Mouse (Mus musculus) neural tube, embryonic 13.5 days (tissue): ENCODE results near the gene Map6. TPM values are rescaled to one million over a fixed set of nuclear protein-coding genes. Genes with fewer than 3 reads are reported as not detected.

ENCODE experiments used
- ATAC-seq: fragments of 200-750 bp; cut with Nextera tagmentation; 2 replicates; pipeline ENCODE4 v1.8.0; 2017; ENCODE audit warnings: low read depth, mild to moderate bottlenecking, moderate TSS enrichment, moderate library complexity
- H3K27ac ChIP-seq: fragments of 300-500 bp; sonication (generic); replicated peaks from 2 replicates; pipeline ENCODE4 v1.5.1; 2015; ENCODE audit warnings: moderate library complexity, mild to moderate bottlenecking, inconsistent platforms
- H3K27me3 ChIP-seq: fragments of 300-500 bp; sonication (generic); 2 replicates; pipeline ENCODE4 v1.6.1; 2015; ENCODE audit warnings: mild to moderate bottlenecking, inconsistent platforms
- H3K36me3 ChIP-seq: fragments of 300-500 bp; sonication (generic); 2 replicates; pipeline ENCODE4 v1.6.1; 2015; ENCODE audit warnings: mild to moderate bottlenecking, inconsistent platforms
- H3K4me1 ChIP-seq: fragments of 300-500 bp; sonication (generic); replicated peaks from 2 replicates; pipeline ENCODE4 v1.6.1; 2015; ENCODE audit warnings: inconsistent platforms
- H3K4me2 ChIP-seq: fragments of 300-500 bp; sonication (generic); 2 replicates; pipeline ENCODE4 v1.6.1; 2015; ENCODE audit warnings: inconsistent platforms, mild to moderate bottlenecking, moderate library complexity
- H3K4me3 ChIP-seq: fragments of 300-500 bp; sonication (generic); 2 replicates; pipeline ENCODE4 v1.5.1; 2015; ENCODE audit warnings: mild to moderate bottlenecking, inconsistent platforms
- H3K9ac ChIP-seq: fragments of 300-500 bp; sonication (generic); 2 replicates; pipeline ENCODE4 v1.6.1; 2015; ENCODE audit warnings: moderate library complexity, mild to moderate bottlenecking, inconsistent platforms
- H3K9me3 ChIP-seq: fragments of 300-500 bp; sonication (generic); 2 replicates; pipeline ENCODE4 v1.6.1; 2016; ENCODE audit warnings: inconsistent platforms
- WGBS: fragments of 180-500 bp; shearing (Covaris S2); methylation state at CpG from one replicate; pipeline ENCODE4 v1.1.7; 2015; 5-methylcytosine and 5-hydroxymethylcytosine counted together
- polyA plus RNA-seq: library from polyadenylated mRNA; unstranded; fragments of >200 nt; fragmentation: Nextera tagmentation; extraction: Ambion mirVana; gene quantifications from 2 replicates; pipeline ENCODE4 v1.2.1, GENCODE M21; 2015

Gene Map6
- polyA plus RNA-seq, 1 experiment from 2014 or later: 105 TPM

DNA sequence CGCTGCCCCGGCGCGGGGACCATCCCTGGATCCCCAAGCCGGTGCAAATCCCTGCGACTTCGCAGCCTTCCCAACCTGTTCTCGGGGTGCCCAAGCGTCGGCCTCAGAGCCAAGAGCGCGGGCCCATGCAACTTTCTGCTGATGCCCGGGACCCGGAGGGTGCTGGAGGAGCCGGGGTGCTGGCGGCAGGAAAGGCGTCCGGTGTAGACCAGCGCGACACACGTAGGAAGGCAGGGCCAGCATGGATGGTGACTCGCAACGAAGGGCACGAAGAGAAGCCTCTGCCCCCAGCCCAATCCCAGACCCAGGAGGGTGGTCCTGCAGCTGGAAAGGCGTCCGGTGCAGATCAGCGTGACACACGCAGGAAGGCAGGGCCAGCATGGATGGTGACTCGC is 1.3 kb downstream of the Map6 start:
- peaks cover 53% of the 10 kb centered on the region for H3K4me1 ChIP-seq
- no peaks in the 10 kb centered on the region for H3K36me3 ChIP-seq
- H3K27ac ChIP-seq: peak overlapping the region; percentile 97
- H3K4me2 ChIP-seq: peak overlapping the region; percentile 98
- H3K9ac ChIP-seq: peak overlapping the region; percentile 81
- peak overlapping the region; percentile 90 for H3K4me3 ChIP-seq
- H3K27me3 ChIP-seq: no peaks in the 10 kb centered on the region
- no peaks in the 10 kb centered on the region for H3K9me3 ChIP-seq
- ATAC-seq: peak; percentile 17
- WGBS: 1% methylated on average over 29 of the region's 29 CpGs

DNA sequence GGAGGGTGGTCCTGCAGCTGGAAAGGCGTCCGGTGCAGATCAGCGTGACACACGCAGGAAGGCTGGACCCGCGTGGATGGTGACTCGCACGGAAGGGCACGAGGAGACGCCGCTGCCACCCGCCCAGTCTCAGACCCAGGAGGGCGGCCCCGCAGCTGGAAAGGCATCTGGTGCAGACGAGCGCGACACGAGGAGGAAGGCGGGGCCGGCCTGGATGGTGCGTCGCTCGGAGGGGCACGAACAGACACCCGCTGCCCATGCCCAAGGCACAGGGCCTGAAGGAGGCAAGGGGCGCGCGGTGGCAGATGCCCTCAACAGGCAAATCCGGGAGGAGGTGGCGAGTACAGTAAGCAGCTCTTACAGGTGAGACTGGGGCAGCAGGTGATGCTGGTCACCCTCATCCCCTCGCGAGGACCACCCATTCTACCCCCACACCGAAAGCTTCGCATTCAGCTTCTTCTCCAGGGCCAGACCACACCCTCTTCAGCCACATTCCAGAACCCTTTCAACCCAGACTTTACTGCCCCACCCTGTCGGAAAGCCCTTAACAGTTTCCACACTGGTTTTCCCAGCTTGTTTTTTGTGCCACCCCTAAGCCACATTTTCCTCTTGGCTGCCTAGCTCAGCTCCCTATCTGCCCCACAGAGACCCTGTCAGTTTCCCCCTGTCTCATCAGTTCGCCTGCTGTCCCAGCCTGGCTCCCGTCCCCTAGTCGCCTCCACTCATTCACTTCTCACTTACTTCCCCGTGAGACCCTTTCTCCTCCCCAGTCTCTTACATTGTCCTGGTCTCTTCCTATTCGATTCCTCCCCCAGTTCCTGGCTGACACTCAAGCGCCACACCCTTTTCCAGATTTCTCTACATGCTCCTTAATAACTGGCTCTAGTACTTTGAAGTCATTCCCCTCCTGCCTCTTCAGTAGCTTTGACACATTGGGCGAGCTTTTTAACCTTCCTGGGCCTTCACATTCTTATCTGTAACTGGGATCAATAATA is 2.0 kb downstream of the Map6 start:
- Histone ChIP-seq H3K4me1 (peaks cover 60% of the 10 kb centered on the region), H3K9ac (peak overlapping the region; percentile 81), H3K9me3 (no peaks in the 10 kb centered on the region), H3K27me3 (no peaks in the 10 kb centered on the region), H3K4me3 (peak overlapping the region; percentile 90), H3K36me3 (peaks cover 6% of the 10 kb centered on the region; the same call in 1 of the 2 replicates), H3K4me2 (peak overlapping the region; percentile 98), H3K27ac (peak overlapping the region; percentile 97)
- peak; percentile 10; the same call in 1 of the 2 replicates for ATAC-seq
- 5% methylated on average over 41 of the region's 42 CpGs for WGBS

DNA sequence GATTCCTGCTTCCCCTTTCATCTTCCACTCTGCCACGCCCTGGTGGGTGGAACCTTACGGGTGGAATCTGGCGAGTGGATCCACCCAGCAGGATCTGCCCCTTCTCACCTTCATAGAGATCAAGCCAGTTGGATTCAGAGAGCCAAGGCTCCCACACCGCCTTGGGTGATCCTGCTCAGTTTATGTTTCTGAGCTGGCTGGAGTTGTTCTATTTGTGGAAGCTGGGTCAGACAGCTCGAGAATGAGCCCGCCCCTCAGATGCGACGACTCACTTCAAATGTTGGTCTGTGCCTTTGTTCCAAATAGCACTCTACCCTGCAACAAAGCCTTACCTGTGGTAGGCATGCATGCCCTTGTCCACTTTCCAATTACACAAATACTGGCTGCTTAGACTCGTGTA is 4.4 kb downstream of the Map6 start:
- Histone ChIP-seq H3K27me3 (no peaks in the 10 kb centered on the region), H3K4me3 (peak overlapping the region; percentile 90), H3K4me1 (peaks cover 75% of the 10 kb centered on the region), H3K36me3 (peaks cover 14% of the 10 kb centered on the region), H3K9me3 (no peaks in the 10 kb centered on the region), H3K9ac (peak overlapping the region; percentile 81), H3K4me2 (peak overlapping the region; percentile 98), H3K27ac (peak overlapping the region; percentile 85)
- no peak for ATAC-seq
- 46% methylated on average over 9 of the region's 9 CpGs for WGBS

- no peak overlapping the region for H3K27ac ChIP-seq
- WGBS: 43% methylated on average over 6 of the region's 6 CpGs
- no peaks in the 10 kb centered on the region for H3K27me3 ChIP-seq
- H3K4me1 ChIP-seq: peaks cover 86% of the 10 kb centered on the region
- ATAC-seq: no peak
- no peak overlapping the region for H3K9ac ChIP-seq
- H3K4me2 ChIP-seq: peak overlapping the region; percentile 18
- H3K36me3 ChIP-seq: peaks cover 28% of the 10 kb centered on the region
- H3K4me3 ChIP-seq: no peak overlapping the region
- no peaks in the 10 kb centered on the region for H3K9me3 ChIP-seq
These were observed 7.9 kb downstream of the Map6 start for GRCm38 (mm10) chr7:99275131-99275530.

DNA sequence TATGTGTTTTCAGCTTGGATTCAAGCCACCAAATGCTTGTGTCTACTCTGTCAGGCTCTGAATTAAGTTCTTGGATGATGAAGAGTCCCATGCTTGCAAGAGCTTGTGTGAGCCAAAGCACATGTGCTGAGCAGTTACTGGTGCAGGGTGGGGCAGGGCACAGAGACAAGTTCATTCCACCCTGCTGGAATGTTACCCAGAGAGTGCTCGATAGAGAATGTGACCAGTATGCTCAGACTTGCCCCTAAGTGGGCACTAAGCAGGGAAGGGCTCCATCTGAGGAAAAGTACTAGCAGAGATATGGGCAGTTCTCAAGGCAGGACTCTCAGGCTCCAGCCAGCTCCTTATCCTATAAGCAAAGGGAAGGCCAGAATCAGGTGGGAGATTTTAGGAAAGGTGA is 9.4 kb downstream of the Map6 start:
- Histone ChIP-seq H3K4me3 (no peak overlapping the region), H3K27me3 (no peaks in the 10 kb centered on the region), H3K9ac (no peak overlapping the region), H3K4me2 (no peak overlapping the region), H3K9me3 (no peaks in the 10 kb centered on the region), H3K4me1 (peaks cover 77% of the 10 kb centered on the region), H3K27ac (no peak overlapping the region), H3K36me3 (peaks cover 28% of the 10 kb centered on the region)
- ATAC-seq: no peak
- 76% methylated on average over 1 of the region's 1 CpGs for WGBS

DNA sequence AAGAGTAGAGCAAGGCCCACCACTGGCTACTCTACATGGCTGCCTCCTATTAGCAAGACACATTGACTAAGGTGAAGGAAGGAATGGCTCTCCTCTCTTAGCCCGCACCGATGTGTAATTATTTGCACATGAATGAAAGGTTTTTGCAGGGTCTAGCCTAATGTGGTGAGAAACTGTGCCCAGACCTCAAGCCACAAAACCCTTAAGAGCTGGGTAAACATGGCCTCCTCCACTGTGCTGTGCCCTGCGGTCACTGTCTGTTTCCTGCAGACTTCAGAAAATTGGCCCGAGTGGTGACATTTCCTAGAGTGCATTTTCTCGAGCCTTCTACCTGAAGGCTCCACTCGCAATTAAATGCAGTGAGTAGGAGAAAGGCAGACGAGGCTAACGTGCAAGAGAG is 11.1 kb downstream of the Map6 start:
- Histone ChIP-seq H3K9me3 (no peaks in the 10 kb centered on the region), H3K9ac (no peak overlapping the region), H3K27me3 (no peaks in the 10 kb centered on the region), H3K36me3 (peaks cover 28% of the 10 kb centered on the region), H3K27ac (no peak overlapping the region), H3K4me3 (no peak overlapping the region), H3K4me2 (no peak overlapping the region), H3K4me1 (peaks cover 64% of the 10 kb centered on the region)
- no peak for ATAC-seq
- 88% methylated on average over 8 of the region's 8 CpGs for WGBS

- Histone ChIP-seq H3K36me3 (peaks cover 26% of the 10 kb centered on the region), H3K4me1 (peaks cover 52% of the 10 kb centered on the region), H3K4me2 (no peak overlapping the region), H3K27ac (no peak overlapping the region), H3K27me3 (no peaks in the 10 kb centered on the region), H3K4me3 (no peak overlapping the region), H3K9me3 (no peaks in the 10 kb centered on the region), H3K9ac (no peak overlapping the region)
- ATAC-seq: no peak
- 62% methylated on average over 8 of the region's 8 CpGs for WGBS
These were observed 12.3 kb downstream of the Map6 start for GRCm38 (mm10) chr7:99279586-99279985.

- H3K9ac ChIP-seq: no peak overlapping the region
- peaks cover 45% of the 10 kb centered on the region for H3K4me1 ChIP-seq
- H3K9me3 ChIP-seq: no peaks in the 10 kb centered on the region
- WGBS: 13% methylated on average over 3 of the region's 3 CpGs
- no peaks in the 10 kb centered on the region for H3K27me3 ChIP-seq
- H3K27ac ChIP-seq: peak overlapping the region; percentile 69
- H3K36me3 ChIP-seq: peaks cover 25% of the 10 kb centered on the region
- peak; percentile 95 for ATAC-seq
- H3K4me2 ChIP-seq: no peak overlapping the region
- no peak overlapping the region for H3K4me3 ChIP-seq
These were observed 20.0 kb downstream of the Map6 start for GRCm38 (mm10) chr7:99287287-99287686.

GRCm38 (mm10) chr7:99290008-99290407 is 22.8 kb downstream of the Map6 start:
- ATAC-seq: no peak
- Histone ChIP-seq H3K4me3 (no peak overlapping the region), H3K36me3 (peaks cover 45% of the 10 kb centered on the region), H3K9me3 (no peaks in the 10 kb centered on the region), H3K9ac (no peak overlapping the region), H3K4me1 (peaks cover 55% of the 10 kb centered on the region), H3K27me3 (no peaks in the 10 kb centered on the region), H3K27ac (no peak overlapping the region), H3K4me2 (no peak overlapping the region)
- 66% methylated on average over 8 of the region's 8 CpGs for WGBS

- no peak for ATAC-seq
- 0 out of 2 replicates have a peak overlapping the region, but pooled peaks have one; percentile 23 for H3K27ac ChIP-seq
- no peak overlapping the region for H3K4me3 ChIP-seq
- WGBS: 52% methylated on average over 6 of the region's 6 CpGs
- no peaks in the 10 kb centered on the region for H3K27me3 ChIP-seq
- peaks cover 63% of the 10 kb centered on the region for H3K4me1 ChIP-seq
- H3K9ac ChIP-seq: no peak overlapping the region
- no peak overlapping the region for H3K4me2 ChIP-seq
- no peaks in the 10 kb centered on the region for H3K9me3 ChIP-seq
- H3K36me3 ChIP-seq: peaks cover 41% of the 10 kb centered on the region
These were observed 23.7 kb downstream of the Map6 start for GRCm38 (mm10) chr7:99290925-99291324.

- Histone ChIP-seq H3K36me3 (peaks cover 37% of the 10 kb centered on the region), H3K4me1 (peaks cover 37% of the 10 kb centered on the region), H3K4me2 (no peak overlapping the region), H3K27me3 (no peaks in the 10 kb centered on the region), H3K4me3 (no peak overlapping the region), H3K27ac (peak overlapping the region; percentile 75), H3K9ac (no peak overlapping the region), H3K9me3 (no peaks in the 10 kb centered on the region)
- WGBS: 82% methylated on average over 2 of the region's 2 CpGs
- peak; percentile 27; the same call in 1 of the 2 replicates for ATAC-seq
These were observed 27.0 kb downstream of the Map6 start for GRCm38 (mm10) chr7:99294198-99294780.

- no peak for ATAC-seq
- Histone ChIP-seq H3K27ac (peak overlapping the region; percentile 75), H3K4me2 (no peak overlapping the region), H3K4me3 (no peak overlapping the region), H3K9ac (no peak overlapping the region), H3K9me3 (no peaks in the 10 kb centered on the region), H3K27me3 (no peaks in the 10 kb centered on the region), H3K36me3 (peaks cover 37% of the 10 kb centered on the region), H3K4me1 (peaks cover 33% of the 10 kb centered on the region)
- WGBS: 68% methylated on average over 8 of the region's 8 CpGs
These were observed 27.9 kb downstream of the Map6 start for GRCm38 (mm10) chr7:99295104-99295503.
